In the genomic region with DNA sequence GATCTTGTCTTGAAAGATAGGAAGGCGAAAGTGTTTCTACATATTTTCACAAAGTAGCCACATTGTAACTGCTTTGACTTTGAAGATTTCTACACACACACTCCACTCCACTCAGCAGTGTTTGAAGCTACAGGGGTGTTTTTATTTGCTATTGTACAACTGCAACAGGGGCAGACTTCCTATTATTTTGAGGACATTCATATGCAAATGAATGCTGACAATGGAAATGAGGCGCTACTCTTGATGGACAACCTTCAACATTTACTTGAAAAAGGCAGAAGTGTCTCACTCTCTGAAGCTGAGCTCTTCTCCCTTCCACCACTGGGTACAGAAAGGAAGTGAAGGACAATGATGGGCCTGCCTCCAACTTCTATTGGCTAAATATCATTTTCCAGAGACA, we compare ENCODE assay signal across 27 mouse cellular contexts.
DNase-seq lines count a peak whose midpoint lies in the region; ATAC-seq lines count a peak whose summit lies in the region.
"Had no signal": no experiment of that assay in that cellular context is flagged by ENCODE, and none has a peak within 500 bp of the region (broad histone marks: within the 10 kb centered on the region; RNA-seq: fewer than 3 reads in every experiment).

No protein-coding gene starts in this region.

- no peak overlapping the region for H3K9ac ChIP-seq in hindbrain, embryonic 12.5 days
- H3K9ac ChIP-seq in hindbrain, embryonic 11.5 days (ENCODE audit: low read depth, low read length): no peak overlapping the region
- H3K9ac ChIP-seq: embryonic facial prominence, embryonic 12.5 days; embryonic facial prominence, embryonic 15.5 days; forebrain, embryonic 12.5 days; hindbrain, embryonic 14.5 days had no signal

- peak overlapping the region; percentile 13; the same call in 1 of the 2 replicates for H3K27ac ChIP-seq in hindbrain, embryonic 12.5 days
- no peak overlapping the region for H3K27ac ChIP-seq in hindbrain, embryonic 11.5 days (ENCODE audit: low read depth, low read length)
- H3K27ac ChIP-seq: embryonic facial prominence, embryonic 12.5 days; embryonic facial prominence, embryonic 15.5 days; hindbrain, embryonic 14.5 days; hindbrain, postnatal 0 days had no signal

- 29% methylated on average over 2 of the region's 2 CpGs for WGBS in hindbrain, embryonic 12.5 days
- WGBS in hindbrain, embryonic 11.5 days: 33% methylated on average over 2 of the region's 2 CpGs

- no peaks in the 10 kb centered on the region for H3K27me3 ChIP-seq in hindbrain, embryonic 12.5 days
- H3K27me3 ChIP-seq in hindbrain, embryonic 11.5 days (ENCODE audit: control insufficient read depth, insufficient read depth, low read length): no peaks in the 10 kb centered on the region
- H3K27me3 ChIP-seq: CH12.LX; embryonic facial prominence, embryonic 12.5 days; embryonic facial prominence, embryonic 15.5 days; forebrain, embryonic 12.5 days; Patski had no signal

- H3K9me3 ChIP-seq in hindbrain, embryonic 12.5 days (replicated peaks): no peaks in the 10 kb centered on the region
- no peaks in the 10 kb centered on the region for H3K9me3 ChIP-seq in hindbrain, embryonic 11.5 days (ENCODE audit: control insufficient read depth, low read length)
- H3K9me3 ChIP-seq: embryonic facial prominence, embryonic 12.5 days; embryonic facial prominence, embryonic 15.5 days; forebrain, embryonic 12.5 days had no signal

- no peaks in the 10 kb centered on the region for H3K36me3 ChIP-seq in hindbrain, embryonic 12.5 days
- H3K36me3 ChIP-seq in hindbrain, embryonic 11.5 days (ENCODE audit: control insufficient read depth, insufficient read depth, low read length): no peaks in the 10 kb centered on the region
- H3K36me3 ChIP-seq: embryonic facial prominence, embryonic 12.5 days; embryonic facial prominence, embryonic 15.5 days; forebrain, embryonic 12.5 days; G1E had no signal

- no peak overlapping the region for H3K4me2 ChIP-seq in hindbrain, embryonic 12.5 days (replicated peaks)
- no peak overlapping the region for H3K4me2 ChIP-seq in hindbrain, embryonic 11.5 days (replicated peaks; ENCODE audit: low read depth, low read length)
- H3K4me2 ChIP-seq: embryonic facial prominence, embryonic 12.5 days; embryonic facial prominence, embryonic 15.5 days; forebrain, embryonic 12.5 days; heart, embryonic 11.5 days; hindbrain, embryonic 14.5 days had no signal

- no peak for ATAC-seq in hindbrain, embryonic 12.5 days (ENCODE audit: low FRiP score)
- no peak; the same call in 1 of the 2 replicates for ATAC-seq in hindbrain, embryonic 11.5 days (ENCODE audit: low FRiP score)
- ATAC-seq: forebrain, embryonic 16.5 days; hindbrain, postnatal 0 days; inflammation-experienced regulatory T-cells, adult 6 months; intestine, embryonic 16.5 days; Patski had no signal

- H3K4me3 ChIP-seq in hindbrain, embryonic 12.5 days: no peak overlapping the region
- H3K4me3 ChIP-seq in hindbrain, embryonic 11.5 days (ENCODE audit: low read depth, low read length): no peak overlapping the region
- H3K4me3 ChIP-seq: embryonic facial prominence, embryonic 12.5 days; embryonic facial prominence, embryonic 15.5 days; forebrain, embryonic 12.5 days had no signal

- peaks cover 40% of the 10 kb centered on the region for H3K4me1 ChIP-seq in hindbrain, embryonic 12.5 days
- peaks cover 5% of the 10 kb centered on the region for H3K4me1 ChIP-seq in hindbrain, embryonic 11.5 days (replicated peaks; ENCODE audit: control insufficient read depth, insufficient read depth, low read length)

- no peak for DNase-seq in hindbrain, embryonic 11.5 days (ENCODE audit: low spot score)
- peak; percentile 94 for DNase-seq in ES-CJ7 (ENCODE audit: low read depth, low spot score)
- DNase-seq in WW6 (ENCODE audit: low read depth, low spot score): peak; percentile 33
- DNase-seq in ovary, postnatal 14 days (ENCODE audit: low spot score): no peak
- DNase-seq in urinary bladder, postnatal 36 days (ENCODE audit: low spot score in 2 of 2): no peak
- DNase-seq: adrenal gland, postnatal 10 days; B cell, adult 2 months; cerebellum, adult 11 months; cerebellum, adult 2 months; cerebellum, adult 9-11 months; cerebellum, postnatal 25 days; gastrocnemius, postnatal 10 days; gastrocnemius, postnatal 36 days; kidney, adult 18-20 months had no signal

Comparison
In these comparisons a context has a peak if more than half of its experiments do, and no peak if none do; other contexts are left out.
1. DNase-seq: peak in ES-CJ7 (single experiment) and WW6 (single experiment); none in hindbrain, embryonic 11.5 days (single experiment), ovary, postnatal 14 days (single experiment) and urinary bladder, postnatal 36 days (0 of 2).